Mouse (Mus musculus) midbrain, postnatal 0 days (tissue): ENCODE measurements at regions not wholly inside any gene's neighbourhood (a gene's known extent, or its start where the extent isn't known, plus 50 kb on each side); places are given as distances from the start of the nearest gene placed in this dataset.
"Not testable (repeated sequence)": the region's sequence is repeated elsewhere in the genome, so short reads cannot be mapped to it uniquely, and the experiment has no call there.

ENCODE experiments used
- ATAC-seq: fragments of 200-750 bp; cut with Nextera tagmentation; 2 replicates; pipeline ENCODE4 v1.8.0; 2017; ENCODE audit warnings: moderate number of reproducible peaks, mild to moderate bottlenecking, moderate TSS enrichment, moderate library complexity; ENCODE audit not compliant: low FRiP score
- DNase-seq: peaks from one replicate; pipeline ENCODE4 v3.0.0-alpha.2; 2015; ENCODE audit warnings: low spot score
- H3K27ac ChIP-seq: fragments of 300-500 bp; sonication (generic); 2 replicates; pipeline ENCODE4 v1.5.1; 2014; ENCODE audit warnings: low read depth, mild to moderate bottlenecking, low read length, mixed read lengths
- H3K27me3 ChIP-seq: fragments of 300-500 bp; sonication (generic); 2 replicates; pipeline ENCODE4 v1.6.1; 2014; ENCODE audit warnings: low read length, control low read depth, mixed read lengths; ENCODE audit not compliant: insufficient read depth
- H3K36me3 ChIP-seq: fragments of 300-500 bp; sonication (generic); 2 replicates; pipeline ENCODE4 v1.6.1; 2014; ENCODE audit warnings: low read length, control low read depth, mixed read lengths; ENCODE audit not compliant: insufficient read depth
- H3K4me1 ChIP-seq: fragments of 300-500 bp; sonication (generic); 2 replicates; pipeline ENCODE4 v1.6.1; 2014; ENCODE audit warnings: mild to moderate bottlenecking, control low read depth, antibody characterized with exemption, low read length, mixed read lengths; ENCODE audit not compliant: insufficient read depth
- H3K4me2 ChIP-seq: fragments of 300-500 bp; sonication (generic); 2 replicates; pipeline ENCODE4 v1.6.1; 2014; ENCODE audit warnings: low read depth, mild to moderate bottlenecking, low read length, mixed read lengths; ENCODE audit not compliant: poor library complexity, severe bottlenecking
- H3K4me3 ChIP-seq: fragments of 300-500 bp; sonication (generic); 2 replicates; pipeline ENCODE4 v1.5.1; 2014; ENCODE audit warnings: low read depth, mild to moderate bottlenecking, low read length, moderate library complexity
- H3K9ac ChIP-seq: fragments of 300-500 bp; sonication (generic); replicated peaks from 2 replicates; pipeline ENCODE4 v1.6.1; 2014; ENCODE audit warnings: mild to moderate bottlenecking, low read length, moderate library complexity, mixed read lengths; ENCODE audit not compliant: poor library complexity, severe bottlenecking
- H3K9me3 ChIP-seq: fragments of 300-500 bp; sonication (generic); 2 replicates; pipeline ENCODE4 v1.6.1; 2016; ENCODE audit warnings: low read length, control low read depth
- CTCF ChIP-seq: IDR thresholded peaks from 2 replicates; pipeline ENCODE4 v1.5.1; 2016; ENCODE audit warnings: antibody characterized with exemption, mild to moderate bottlenecking
- WGBS: fragments of 180-500 bp; shearing (Covaris S2); extraction: QIAGEN DNeasy Blood & Tissue Kit; methylation state at CpG from one replicate; pipeline ENCODE4 v1.1.7; 2014; 5-methylcytosine and 5-hydroxymethylcytosine counted together

DNA sequence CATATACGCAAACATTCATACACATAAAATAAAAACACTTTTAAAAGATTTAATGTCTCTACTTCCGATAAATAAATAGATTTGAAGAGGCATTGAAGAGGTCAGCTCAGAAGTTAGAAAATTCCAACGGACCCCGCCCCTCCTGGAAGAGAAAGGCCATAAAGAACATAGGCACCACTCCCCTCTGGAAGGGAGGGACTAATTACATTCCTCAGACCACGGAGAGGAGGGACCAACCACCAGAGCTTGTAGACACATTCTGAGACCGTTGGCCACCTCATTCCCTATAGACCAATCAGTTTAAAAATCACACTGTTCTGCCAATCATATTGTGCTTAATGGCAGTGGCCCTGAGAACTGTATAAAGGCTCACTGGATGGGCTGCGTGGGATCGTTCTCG lies 71.0 kb upstream of the Tbl1xr1 start:
- DNase-seq, result no peak
- Histone ChIP-seq H3K36me3 (no peaks in the 10 kb centered on the region), H3K4me2 (no peak overlapping the region), H3K9me3 (no peaks in the 10 kb centered on the region), H3K27me3 (no peaks in the 10 kb centered on the region), H3K4me1 (no peaks in the 10 kb centered on the region), H3K9ac (no peak overlapping the region), H3K27ac (no peak overlapping the region), H3K4me3 (no peak overlapping the region)
- ATAC-seq, result no peak
- TF ChIP-seq CTCF, result no peak
- WGBS, result 78% methylated on average over 9 of the region's 9 CpGs

- TF ChIP-seq CTCF, result no peak
- H3K27me3 ChIP-seq, result no peaks in the 10 kb centered on the region
- H3K9ac ChIP-seq, result no peak overlapping the region
- no peak overlapping the region for H3K4me2 ChIP-seq
- ATAC-seq (no peak), DNase-seq (peak; percentile 47)
- no peaks in the 10 kb centered on the region for H3K4me1 ChIP-seq
- H3K9me3 ChIP-seq, result no peaks in the 10 kb centered on the region
- 55% methylated on average over 1 of the region's 1 CpGs for WGBS
- no peaks in the 10 kb centered on the region for H3K36me3 ChIP-seq
- H3K27ac ChIP-seq, result no peak overlapping the region
- no peak overlapping the region for H3K4me3 ChIP-seq
Observed at GRCm38 (mm10) chr3:22006113-22006512, 70.3 kb upstream of the Tbl1xr1 start.

GRCm38 (mm10) chr3:22006651-22007050 lies 69.8 kb upstream of the Tbl1xr1 start:
- Histone ChIP-seq H3K36me3 (no peaks in the 10 kb centered on the region), H3K4me1 (no peaks in the 10 kb centered on the region), H3K4me3 (no peak overlapping the region), H3K9ac (no peak overlapping the region), H3K27ac (no peak overlapping the region), H3K9me3 (no peaks in the 10 kb centered on the region), H3K4me2 (no peak overlapping the region), H3K27me3 (no peaks in the 10 kb centered on the region)
- no peak for TF ChIP-seq CTCF
- ATAC-seq (no peak), DNase-seq (no peak)
- 89% methylated on average over 2 of the region's 2 CpGs for WGBS

DNA sequence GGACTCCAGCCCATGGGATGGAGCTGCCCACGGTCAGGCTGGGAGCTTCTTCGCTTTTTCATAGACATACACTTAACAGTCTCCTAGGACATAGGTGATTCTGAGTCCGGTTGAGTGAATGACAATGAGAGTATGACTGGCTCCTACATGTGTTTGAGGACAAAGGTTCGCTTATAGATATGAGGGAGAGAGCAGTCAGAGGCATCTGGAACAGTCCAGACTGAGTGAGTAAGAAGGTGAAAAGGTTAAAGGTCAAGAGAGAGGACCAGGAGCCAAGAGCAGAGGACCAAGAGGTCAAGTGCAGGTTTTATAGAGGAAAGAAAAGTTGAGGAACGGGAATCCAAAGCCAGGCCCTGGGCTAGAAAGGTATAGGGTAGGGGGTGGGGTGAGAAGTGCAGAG lies 68.7 kb upstream of the Tbl1xr1 start:
- H3K4me3 ChIP-seq, result no peak overlapping the region
- no peaks in the 10 kb centered on the region for H3K9me3 ChIP-seq
- no peak overlapping the region for H3K4me2 ChIP-seq
- no peaks in the 10 kb centered on the region for H3K36me3 ChIP-seq
- ATAC-seq, result no peak
- H3K4me1 ChIP-seq, result no peaks in the 10 kb centered on the region
- TF ChIP-seq CTCF, result no peak
- no peak for DNase-seq
- H3K27me3 ChIP-seq, result no peaks in the 10 kb centered on the region
- H3K9ac ChIP-seq, result no peak overlapping the region
- WGBS, result 94% methylated on average over 5 of the region's 5 CpGs
- no peak overlapping the region for H3K27ac ChIP-seq

- no peak overlapping the region for H3K9ac ChIP-seq
- H3K4me2 ChIP-seq, result no peak overlapping the region
- 94% methylated on average over 5 of the region's 5 CpGs for WGBS
- ATAC-seq (no peak), DNase-seq (no peak)
- H3K27me3 ChIP-seq, result no peaks in the 10 kb centered on the region
- no peaks in the 10 kb centered on the region for H3K4me1 ChIP-seq
- no peaks in the 10 kb centered on the region for H3K9me3 ChIP-seq
- TF ChIP-seq CTCF, result no peak
- no peak overlapping the region for H3K4me3 ChIP-seq
- H3K36me3 ChIP-seq, result no peaks in the 10 kb centered on the region
- H3K27ac ChIP-seq, result no peak overlapping the region
Observed at GRCm38 (mm10) chr3:22008432-22008831, 68.0 kb upstream of the Tbl1xr1 start.

DNA sequence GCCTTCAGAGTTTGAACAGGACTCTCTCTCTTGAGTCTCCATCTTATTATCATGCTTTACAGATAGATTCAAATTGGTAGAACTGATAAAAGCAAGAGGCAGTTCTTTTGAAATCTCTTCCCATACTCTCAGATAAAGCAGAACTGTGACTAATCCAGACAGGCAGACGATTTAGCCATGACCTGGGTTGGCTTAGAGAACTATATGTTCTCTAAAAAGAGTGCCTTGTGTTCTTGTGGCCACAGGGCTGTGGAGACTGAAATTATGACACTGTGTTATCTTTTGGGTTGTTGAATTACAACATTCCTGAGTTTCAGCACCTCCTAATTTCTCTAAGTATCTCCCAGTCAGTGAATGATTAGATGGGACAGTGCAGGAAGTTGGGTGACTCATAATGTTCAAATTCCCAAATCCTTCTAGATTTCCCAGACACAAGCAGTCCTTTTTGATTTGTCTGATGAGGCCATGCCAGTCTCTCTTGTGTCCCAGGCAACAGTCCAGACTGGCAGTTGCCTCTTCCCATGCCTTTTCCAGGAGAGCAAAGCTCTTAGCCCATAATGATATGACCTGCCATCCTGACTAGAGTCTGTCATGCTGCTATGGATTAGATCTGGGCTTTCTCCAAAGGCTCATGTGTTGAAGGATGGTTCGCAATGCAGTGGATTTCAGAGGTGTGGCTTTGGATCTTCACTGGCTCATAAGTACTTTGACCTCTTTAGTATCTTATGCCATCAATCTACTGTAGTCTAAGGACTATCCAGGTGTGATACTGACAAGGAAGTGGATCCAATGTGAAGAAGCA lies 66.4 kb upstream of the Tbl1xr1 start:
- H3K4me3 ChIP-seq, result no peak overlapping the region
- H3K27ac ChIP-seq, result no peak overlapping the region
- no peaks in the 10 kb centered on the region for H3K27me3 ChIP-seq
- DNase-seq (no peak), ATAC-seq (no peak)
- 50% methylated on average over 2 of the region's 2 CpGs for WGBS
- H3K9me3 ChIP-seq, result no peaks in the 10 kb centered on the region
- no peaks in the 10 kb centered on the region for H3K4me1 ChIP-seq
- H3K4me2 ChIP-seq, result no peak overlapping the region
- H3K36me3 ChIP-seq, result no peaks in the 10 kb centered on the region
- no peak overlapping the region for H3K9ac ChIP-seq
- no peak for TF ChIP-seq CTCF

DNA sequence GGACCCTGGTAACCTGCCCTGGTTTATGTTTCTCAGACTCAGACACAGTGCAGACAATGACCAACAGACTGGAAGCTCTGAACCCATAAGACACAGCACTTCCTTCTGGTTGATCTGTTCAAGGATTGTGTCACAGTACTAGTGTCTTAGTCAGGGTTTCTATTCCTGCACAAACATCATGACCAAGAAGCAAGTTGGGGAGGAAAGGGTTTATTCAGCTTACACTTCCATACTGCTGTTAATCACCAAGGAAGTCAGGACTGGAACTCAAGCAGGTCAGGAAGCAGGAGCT lies 65.8 kb upstream of the Tbl1xr1 start:
- H3K4me3 ChIP-seq, H3K27ac ChIP-seq, H3K36me3 ChIP-seq, H3K9ac ChIP-seq, H3K4me1 ChIP-seq, DNase-seq, ATAC-seq, H3K9me3 ChIP-seq, H3K27me3 ChIP-seq, H3K4me2 ChIP-seq: not testable (repeated sequence)
